Mouse (Mus musculus): ENCODE results near the gene Il12b.

GRCm38 (mm10) chr11:44427951-44428350 is 28.1 kb downstream of the Il12b start:
- no peak for TF ChIP-seq CTCF (IDR thresholded peaks at IDR 0.05; ENCODE audit: borderline replicate concordance, extremely low read depth, insufficient read depth, insufficient read length)
- no peak for TF ChIP-seq POLR2A (IDR thresholded peaks at IDR 0.05; ENCODE audit: borderline replicate concordance, extremely low read depth, insufficient read depth, insufficient read length, poor library complexity, severe bottlenecking)
